Mouse (Mus musculus) kidney, adult 2 months (tissue): ENCODE data around the gene Gpx4.

Experiments used
- CTCF ChIP-seq: fragments of 200-500 bp; conservative IDR thresholded peaks from 2 replicates; pipeline ENCODE4 v1.5.1; 2011; ENCODE audit warnings: low read depth, mild to moderate bottlenecking, control low read depth, low read length, moderate library complexity, mixed read lengths; ENCODE audit not compliant: insufficient read depth, insufficient read length
- POLR2A ChIP-seq: fragments of 200-500 bp; IDR thresholded peaks from one replicate; pipeline ENCODE4 v1.6.1; 2011; ENCODE audit warnings: low read depth, low read length, control low read depth

DNA sequence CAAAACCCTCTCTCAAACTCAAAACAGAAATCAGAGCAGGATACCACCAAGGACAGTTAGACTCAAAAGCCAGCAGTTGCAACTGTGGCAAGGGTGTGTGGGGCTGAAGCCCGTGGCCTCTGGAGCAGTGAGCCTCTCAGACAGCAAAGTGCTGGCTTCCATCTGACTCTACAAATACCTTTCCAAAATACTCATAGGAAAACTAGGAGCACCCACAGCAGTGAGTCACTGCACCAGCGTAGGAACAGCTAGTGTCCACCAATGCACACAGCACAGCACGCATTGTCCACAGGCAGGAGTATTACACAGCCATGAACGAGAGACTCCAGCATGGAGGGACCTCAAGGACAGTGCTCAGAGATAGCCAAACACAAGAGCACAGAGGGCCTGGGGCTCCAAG lies 29.4 kb downstream of the Gpx4 start:
- TF ChIP-seq POLR2A, result no peak
- TF ChIP-seq CTCF, result no peak
